Mouse (Mus musculus): ENCODE results near the gene Emsy. TPM values are rescaled to one million over a fixed set of nuclear protein-coding genes. Genes with fewer than 3 reads are reported as not detected.

The Emsy gene
- polyA plus RNA-seq, 1 experiment from 2014 or later: 33.1 TPM

- WGBS: 65% methylated on average over 3 of the region's 3 CpGs
- ATAC-seq (ENCODE audit: low FRiP score, low read depth): no peak
- no peaks in the 10 kb centered on the region for H3K9me3 ChIP-seq
- 0 out of 2 replicates have a peak, but pooled peaks cover 6% of the 10 kb centered on the region for H3K4me1 ChIP-seq
- no peak overlapping the region for H3K4me3 ChIP-seq
- H3K9ac ChIP-seq: no peak overlapping the region
- H3K27me3 ChIP-seq: no peaks in the 10 kb centered on the region
- H3K4me2 ChIP-seq (replicated peaks): no peak overlapping the region
- H3K36me3 ChIP-seq: no peaks in the 10 kb centered on the region
- no peak overlapping the region for H3K27ac ChIP-seq
These were observed 105.5 kb downstream of the Emsy start for GRCm38 (mm10) chr7:98551041-98551440.

GRCm38 (mm10) chr7:98550596-98550995 lies 106.0 kb downstream of the Emsy start:
- Histone ChIP-seq H3K9ac (no peak overlapping the region), H3K27ac (no peak overlapping the region), H3K9me3 (no peaks in the 10 kb centered on the region), H3K4me2 (replicated peaks) (no peak overlapping the region), H3K27me3 (no peaks in the 10 kb centered on the region), H3K4me3 (no peak overlapping the region), H3K36me3 (no peaks in the 10 kb centered on the region), H3K4me1 (0 out of 2 replicates have a peak, but pooled peaks cover 6% of the 10 kb centered on the region)
- WGBS: 38% methylated on average over 2 of the region's 2 CpGs
- ATAC-seq (ENCODE audit: low FRiP score, low read depth): no peak

- H3K4me3 ChIP-seq: no peak overlapping the region
- H3K4me1 ChIP-seq: peaks cover 13% of the 10 kb centered on the region
- no peak overlapping the region for H3K9ac ChIP-seq
- H3K9me3 ChIP-seq: no peaks in the 10 kb centered on the region
- no peak overlapping the region for H3K4me2 ChIP-seq (replicated peaks)
- H3K27ac ChIP-seq: no peak overlapping the region
- no peaks in the 10 kb centered on the region for H3K27me3 ChIP-seq
- no peaks in the 10 kb centered on the region for H3K36me3 ChIP-seq
- no peak for ATAC-seq (ENCODE audit: low FRiP score, low read depth)
- WGBS: 22% methylated on average over 3 of the region's 3 CpGs
These were observed 107.7 kb downstream of the Emsy start for GRCm38 (mm10) chr7:98548839-98549238.

GRCm38 (mm10) chr7:98544556-98544955 lies 112.0 kb downstream of the Emsy start:
- no peaks in the 10 kb centered on the region for H3K27me3 ChIP-seq
- WGBS: 63% methylated on average over 3 of the region's 3 CpGs
- peaks cover 27% of the 10 kb centered on the region for H3K4me1 ChIP-seq
- no peak for ATAC-seq (ENCODE audit: low FRiP score, low read depth)
- no peak overlapping the region for H3K9ac ChIP-seq
- H3K9me3 ChIP-seq: no peaks in the 10 kb centered on the region
- no peaks in the 10 kb centered on the region for H3K36me3 ChIP-seq
- H3K27ac ChIP-seq: no peak overlapping the region
- no peak overlapping the region for H3K4me2 ChIP-seq (replicated peaks)
- no peak overlapping the region for H3K4me3 ChIP-seq

GRCm38 (mm10) chr7:98543853-98544370 lies 112.7 kb downstream of the Emsy start:
- Histone ChIP-seq H3K27me3 (no peaks in the 10 kb centered on the region), H3K9me3 (no peaks in the 10 kb centered on the region), H3K9ac (no peak overlapping the region), H3K36me3 (no peaks in the 10 kb centered on the region), H3K4me1 (peaks cover 27% of the 10 kb centered on the region), H3K27ac (no peak overlapping the region), H3K4me2 (replicated peaks) (no peak overlapping the region), H3K4me3 (no peak overlapping the region)
- ATAC-seq (ENCODE audit: low FRiP score, low read depth): no peak
- WGBS: 36% methylated on average over 11 of the region's 11 CpGs

GRCm38 (mm10) chr7:98542731-98543142 lies 113.8 kb downstream of the Emsy start:
- Histone ChIP-seq H3K4me2 (replicated peaks) (no peak overlapping the region), H3K4me3 (no peak overlapping the region), H3K27ac (no peak overlapping the region), H3K27me3 (no peaks in the 10 kb centered on the region), H3K9me3 (no peaks in the 10 kb centered on the region), H3K36me3 (no peaks in the 10 kb centered on the region), H3K9ac (no peak overlapping the region), H3K4me1 (peaks cover 33% of the 10 kb centered on the region)
- WGBS: 40% methylated on average over 6 of the region's 6 CpGs
- no peak for ATAC-seq (ENCODE audit: low FRiP score, low read depth)

GRCm38 (mm10) chr7:98542267-98542666 lies 114.3 kb downstream of the Emsy start:
- Histone ChIP-seq H3K36me3 (no peaks in the 10 kb centered on the region), H3K4me1 (peaks cover 38% of the 10 kb centered on the region), H3K9me3 (no peaks in the 10 kb centered on the region), H3K27ac (no peak overlapping the region), H3K4me2 (replicated peaks) (no peak overlapping the region), H3K9ac (no peak overlapping the region), H3K4me3 (no peak overlapping the region), H3K27me3 (no peaks in the 10 kb centered on the region)
- no peak for ATAC-seq (ENCODE audit: low FRiP score, low read depth)
- WGBS: 91% methylated on average over 3 of the region's 3 CpGs

GRCm38 (mm10) chr7:98541564-98541963 lies 115.0 kb downstream of the Emsy start:
- 82% methylated on average over 5 of the region's 5 CpGs for WGBS
- H3K9ac ChIP-seq: no peak overlapping the region
- peaks cover 43% of the 10 kb centered on the region for H3K4me1 ChIP-seq
- H3K36me3 ChIP-seq: no peaks in the 10 kb centered on the region
- ATAC-seq (ENCODE audit: low FRiP score, low read depth): no peak
- no peak overlapping the region for H3K4me2 ChIP-seq (replicated peaks)
- no peaks in the 10 kb centered on the region for H3K9me3 ChIP-seq
- no peak overlapping the region for H3K4me3 ChIP-seq
- no peaks in the 10 kb centered on the region for H3K27me3 ChIP-seq
- no peak overlapping the region for H3K27ac ChIP-seq

GRCm38 (mm10) chr7:98540879-98541278 lies 115.7 kb downstream of the Emsy start:
- no peak overlapping the region for H3K27ac ChIP-seq
- ATAC-seq (ENCODE audit: low FRiP score, low read depth): no peak
- no peak overlapping the region for H3K9ac ChIP-seq
- no peak overlapping the region for H3K4me2 ChIP-seq (replicated peaks)
- H3K4me1 ChIP-seq: peaks cover 43% of the 10 kb centered on the region
- H3K27me3 ChIP-seq: no peaks in the 10 kb centered on the region
- no peaks in the 10 kb centered on the region for H3K36me3 ChIP-seq
- no peak overlapping the region for H3K4me3 ChIP-seq
- WGBS: 17% methylated on average over 2 of the region's 2 CpGs
- H3K9me3 ChIP-seq: no peaks in the 10 kb centered on the region

- H3K27ac ChIP-seq: peak overlapping the region; percentile 44; the same call in 1 of the 2 replicates
- H3K36me3 ChIP-seq: no peaks in the 10 kb centered on the region
- peaks cover 29% of the 10 kb centered on the region for H3K4me1 ChIP-seq
- no peak overlapping the region for H3K9ac ChIP-seq
- no peaks in the 10 kb centered on the region for H3K9me3 ChIP-seq
- H3K4me3 ChIP-seq: no peak overlapping the region
- 46% methylated on average over 8 of the region's 8 CpGs for WGBS
- H3K4me2 ChIP-seq (replicated peaks): no peak overlapping the region
- no peaks in the 10 kb centered on the region for H3K27me3 ChIP-seq
- 0 out of 2 replicates have a peak, but pooled peaks have one; percentile 38 for ATAC-seq (ENCODE audit: low FRiP score, low read depth)
These were observed 118.5 kb downstream of the Emsy start for GRCm38 (mm10) chr7:98537967-98538573.

- ATAC-seq (ENCODE audit: low FRiP score, low read depth): peak; percentile 40
- H3K9ac ChIP-seq: no peak overlapping the region
These were observed 119.2 kb downstream of the Emsy start for GRCm38 (mm10) chr7:98537210-98537966.

More at GRCm38 (mm10) chr7:98537210-98537966, 119.2 kb downstream of the Emsy start:
- Histone ChIP-seq H3K9me3 (no peaks in the 10 kb centered on the region), H3K4me3 (no peak overlapping the region), H3K27me3 (no peaks in the 10 kb centered on the region), H3K4me1 (peaks cover 24% of the 10 kb centered on the region), H3K27ac (peak overlapping the region; percentile 44; the same call in 1 of the 2 replicates), H3K4me2 (replicated peaks) (no peak overlapping the region), H3K36me3 (no peaks in the 10 kb centered on the region)
- WGBS: 35% methylated on average over 10 of the region's 10 CpGs
